Mouse (Mus musculus) WW6 (cell line): ENCODE results near the gene 9130008F23Rik.

Experiments
- DNase-seq: peaks from one replicate; pipeline ENCODE4 v3.0.0-alpha.2; 2013; ENCODE audit warnings: low read depth, low spot score

Gene 9130008F23Rik

DNA sequence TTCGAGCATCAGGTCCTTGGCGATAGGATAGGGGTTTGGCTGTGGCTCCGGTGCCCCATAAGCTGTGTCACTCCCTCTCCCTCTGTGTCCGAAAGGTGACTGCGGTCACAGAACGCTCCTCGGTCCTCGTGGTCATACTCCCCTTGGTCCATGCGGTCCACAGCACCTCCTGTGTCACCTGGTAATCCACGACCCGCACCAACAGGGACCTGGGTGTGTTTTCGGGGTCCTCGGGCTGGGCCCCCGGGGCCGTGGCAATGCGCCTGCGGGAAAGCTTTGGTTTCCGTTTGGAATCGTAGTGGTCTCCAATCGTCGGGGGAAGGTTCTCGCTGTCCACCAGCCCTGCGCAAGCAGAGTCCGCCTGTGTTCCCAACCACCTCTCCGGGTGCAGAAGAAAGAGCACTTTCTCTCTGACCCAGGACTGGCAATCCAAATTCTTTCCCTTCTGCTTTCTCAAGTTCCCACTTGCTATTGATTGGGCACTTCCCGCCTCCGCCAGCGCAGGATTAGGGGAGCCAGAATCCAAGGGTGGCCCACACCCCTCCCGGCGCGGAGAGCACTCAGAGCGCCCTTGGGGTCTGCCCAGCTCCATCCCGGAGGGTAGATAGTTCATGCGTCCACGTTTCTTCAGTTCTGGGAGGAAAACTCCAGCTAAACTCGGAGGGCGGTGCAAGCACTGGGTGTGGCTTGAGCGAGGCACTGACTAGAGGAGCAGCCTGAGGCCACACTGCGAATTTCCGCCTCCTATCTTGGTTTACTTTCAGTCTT is at the start of gene 9130008F23Rik:
TSS of gene 9130008F23Rik (minus strand) at position 636 of the 768 bp plus-strand sequence.
- no peak for DNase-seq

DNA sequence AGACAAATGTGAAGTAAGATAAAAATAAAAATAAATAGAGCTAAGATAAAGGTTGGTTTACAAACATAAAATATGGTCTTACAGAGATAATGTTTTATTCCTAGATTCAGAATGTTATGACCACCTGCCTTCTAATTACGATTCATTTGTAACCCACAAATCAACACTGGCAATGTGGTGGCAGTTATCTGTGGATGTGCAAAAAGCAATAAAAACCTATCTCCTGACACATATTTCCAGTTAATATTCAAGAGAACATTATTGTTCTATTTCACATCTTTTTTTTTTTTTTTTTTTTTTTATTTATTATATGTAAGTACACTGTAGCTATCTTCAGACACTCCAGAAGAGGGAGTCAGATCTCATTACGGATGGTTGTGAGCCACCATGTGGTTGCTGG is 35.1 kb upstream of the 9130008F23Rik start:
- DNase-seq, result no peak

DNA sequence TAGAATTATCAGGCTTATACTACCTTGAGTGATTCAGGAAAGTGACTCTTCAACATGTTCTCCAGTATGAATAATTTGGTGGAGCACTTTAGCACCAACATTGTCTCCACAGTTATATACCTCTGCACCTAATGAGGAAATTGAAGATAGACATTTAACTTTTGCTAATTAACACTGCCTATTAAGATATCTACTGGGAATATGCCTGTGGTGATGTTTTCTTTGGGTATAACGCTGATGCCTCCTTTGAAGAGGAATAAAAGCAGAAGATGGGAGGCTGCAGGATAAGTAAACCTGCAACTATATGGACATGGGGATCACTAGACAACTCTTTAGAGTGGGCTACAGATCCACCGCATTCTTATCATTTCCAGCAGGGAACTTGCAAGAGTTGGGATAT is 33.9 kb upstream of the 9130008F23Rik start, which contains the start of gene Glyatl3:
TSS of gene Glyatl3 (minus strand) at position 101 of the 400 bp plus-strand sequence.
- no peak for DNase-seq

DNA sequence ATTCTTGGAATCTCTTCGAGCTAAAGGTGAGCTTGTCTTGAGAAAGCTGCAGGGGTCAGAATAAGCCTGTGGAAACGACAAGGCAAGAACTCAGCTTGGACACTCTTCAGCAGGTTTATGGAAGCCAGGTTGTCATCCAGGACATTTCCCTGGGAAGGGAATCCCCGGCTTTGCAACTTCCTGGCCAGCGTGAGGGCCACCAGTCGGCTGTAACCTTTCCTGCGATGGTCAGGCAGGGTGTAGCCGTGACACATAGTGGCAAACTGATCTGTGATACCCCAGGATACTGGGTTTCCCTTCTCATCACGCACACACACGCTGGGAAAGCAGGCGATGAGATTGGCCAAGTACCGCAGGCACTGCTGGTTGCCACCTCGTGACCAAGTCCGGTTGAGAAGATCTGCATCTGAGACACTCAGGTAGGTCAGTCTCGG is 24.4 kb upstream of the 9130008F23Rik start:
- no peak for DNase-seq

DNA sequence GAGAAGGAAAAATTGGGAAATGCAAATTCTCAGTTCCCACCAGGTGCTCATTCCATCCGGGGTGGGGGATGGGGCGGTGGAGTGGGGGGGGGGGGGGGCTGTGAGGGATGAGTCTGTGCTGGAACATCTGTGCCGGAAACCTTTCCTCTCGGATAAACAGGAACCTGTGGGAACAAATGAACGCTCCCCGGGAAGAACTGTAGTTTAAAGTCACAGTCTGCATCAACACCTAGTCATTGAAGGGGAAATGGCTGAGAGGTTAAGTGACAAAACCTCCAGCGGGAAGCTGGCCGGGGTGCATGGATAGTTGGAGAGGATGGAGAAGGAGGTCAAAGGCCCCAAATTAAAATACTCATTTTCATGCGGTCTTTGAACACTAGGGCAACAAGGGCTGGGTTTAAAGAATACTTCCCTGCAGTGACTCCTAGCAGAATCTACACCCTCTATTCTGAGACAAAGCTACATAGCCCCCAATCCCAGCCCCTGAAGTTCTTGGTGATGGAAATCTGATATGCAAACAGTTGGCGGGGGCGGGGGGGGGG is 23.8 kb upstream of the 9130008F23Rik start:
- no peak for DNase-seq

DNA sequence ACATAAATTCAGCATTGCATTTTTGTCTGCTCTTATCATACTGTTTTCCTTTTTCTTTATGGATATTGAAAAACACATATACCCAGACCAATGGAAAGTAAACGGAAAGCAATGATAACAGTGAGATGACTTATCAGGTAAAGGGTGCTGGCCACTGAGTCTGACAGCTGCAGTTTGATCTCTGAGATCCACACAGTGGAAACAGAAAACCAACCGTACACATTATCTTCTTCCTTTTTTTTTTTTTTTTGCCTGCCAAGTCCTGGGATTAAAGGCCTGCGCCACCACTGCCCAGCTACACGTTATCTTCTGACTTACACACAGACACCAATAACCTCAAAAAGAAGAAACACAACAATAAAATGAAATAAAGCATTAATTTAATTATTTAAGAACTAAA is 23.0 kb upstream of the 9130008F23Rik start:
- no peak for DNase-seq

DNA sequence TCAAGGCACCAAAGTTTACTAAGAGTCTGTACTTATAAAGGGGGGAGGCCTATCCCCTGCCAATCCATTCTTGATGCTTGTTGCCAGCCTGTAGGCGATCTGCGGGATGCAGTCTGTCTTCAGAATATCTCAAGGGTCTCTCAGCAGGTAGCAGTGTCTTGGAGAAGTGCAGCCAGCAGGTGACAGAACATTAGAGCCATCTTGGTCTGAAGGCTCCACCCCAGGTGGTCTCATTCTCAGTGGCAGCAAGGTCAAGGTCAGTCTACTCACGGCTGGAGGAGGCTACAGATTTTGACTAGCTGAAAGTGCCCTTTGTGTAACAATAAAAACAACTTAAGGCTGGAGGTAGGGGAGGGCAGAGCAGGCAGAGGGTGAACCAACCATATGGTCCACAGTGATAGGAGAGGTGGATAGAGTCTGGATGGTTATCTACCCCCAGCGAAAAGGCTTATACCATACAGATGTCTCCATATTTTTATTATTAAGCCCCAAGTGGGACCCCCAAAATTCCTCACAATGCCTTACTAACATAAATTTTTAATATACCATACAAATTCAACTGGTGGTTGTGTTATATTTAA is 19.5 kb upstream of the 9130008F23Rik start:
- DNase-seq, result no peak

DNA sequence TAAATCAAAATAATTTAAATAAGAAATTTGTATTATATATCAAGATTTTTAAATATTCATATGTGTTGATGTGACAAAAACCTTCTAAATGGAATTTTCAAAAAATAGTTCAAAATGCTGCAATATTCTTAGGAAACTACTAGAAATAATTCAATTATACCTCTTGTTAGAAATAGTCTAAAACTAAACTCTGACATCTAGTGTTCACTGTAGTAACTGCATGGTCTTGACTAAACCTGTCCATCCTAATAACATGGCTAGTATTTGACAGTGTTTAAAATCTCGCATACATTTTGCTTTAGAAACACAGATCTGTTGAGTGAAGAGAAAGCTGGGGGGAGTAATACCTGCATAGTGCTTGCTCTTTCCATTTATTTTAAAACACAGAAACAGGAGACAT is 16.5 kb upstream of the 9130008F23Rik start:
- no peak for DNase-seq

DNA sequence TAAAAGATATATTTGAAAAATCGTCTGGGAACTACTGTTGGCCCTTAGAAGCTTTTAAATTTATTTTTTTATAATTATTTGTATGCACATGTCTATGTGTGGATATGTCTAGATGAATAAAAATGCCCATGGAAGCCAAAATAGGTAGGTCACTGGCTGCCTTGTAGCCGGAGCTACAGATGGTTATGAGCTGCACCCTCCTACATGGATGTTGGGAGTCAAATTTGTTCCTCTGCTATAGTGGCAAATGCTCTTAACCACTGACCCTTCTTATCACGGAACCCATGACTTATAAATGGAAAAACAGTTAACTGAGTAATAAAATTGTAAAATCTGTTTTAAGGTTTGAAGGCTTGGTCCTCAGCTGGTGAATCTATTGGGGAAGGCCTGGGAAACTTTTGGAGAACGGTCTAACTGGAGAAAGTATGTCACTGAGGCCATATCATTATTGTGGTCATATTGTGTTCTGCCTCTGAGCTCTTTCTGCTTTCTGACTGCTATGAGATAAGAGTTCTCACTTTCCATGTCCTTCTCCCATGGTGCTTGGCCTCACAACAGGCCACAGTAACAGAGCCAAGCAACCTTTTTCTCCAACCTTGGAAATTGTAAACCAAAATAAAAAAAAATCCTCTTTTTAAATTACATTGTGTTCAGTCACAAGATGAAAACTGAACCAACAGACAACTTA is 7.6 kb upstream of the 9130008F23Rik start:
- DNase-seq, result no peak

DNA sequence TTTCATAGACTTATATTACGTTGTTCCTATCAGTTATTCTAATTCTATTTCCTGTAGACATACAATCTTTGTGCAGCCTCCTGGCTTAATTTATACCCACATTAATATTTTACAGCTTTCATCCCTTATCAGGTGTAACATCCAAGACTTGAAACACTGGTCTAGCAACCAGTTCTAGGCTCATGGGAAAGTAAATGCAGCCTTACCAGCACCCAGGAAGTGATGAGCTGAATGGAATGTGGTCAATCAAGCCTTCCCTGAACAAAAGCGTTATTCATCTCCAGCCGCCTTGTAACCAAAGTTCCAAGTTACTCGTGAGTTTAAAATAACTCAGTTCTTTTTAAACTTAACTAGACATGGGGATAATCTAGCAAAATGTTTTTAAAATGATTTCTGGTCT is 4.8 kb upstream of the 9130008F23Rik start:
- no peak for DNase-seq

DNA sequence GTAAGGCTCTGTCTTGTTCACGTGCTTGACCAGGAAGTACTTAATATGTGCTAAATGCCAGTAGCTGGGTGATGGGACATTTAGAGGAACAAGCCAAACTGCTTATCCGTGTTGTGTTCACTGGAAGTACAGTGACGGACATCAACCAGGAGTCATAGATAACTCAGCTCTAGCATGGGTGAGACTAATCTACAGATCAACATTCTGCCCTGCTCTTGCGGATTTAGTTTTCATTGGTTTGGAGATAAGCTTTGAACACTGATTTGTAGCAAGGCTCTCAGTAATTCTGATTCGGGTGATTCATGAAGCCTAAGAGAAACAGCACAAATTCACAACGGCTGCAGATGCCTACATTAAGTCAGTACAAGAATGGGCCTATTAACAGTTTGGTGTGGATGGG is 1.8 kb upstream of the 9130008F23Rik start:
- no peak for DNase-seq

DNA sequence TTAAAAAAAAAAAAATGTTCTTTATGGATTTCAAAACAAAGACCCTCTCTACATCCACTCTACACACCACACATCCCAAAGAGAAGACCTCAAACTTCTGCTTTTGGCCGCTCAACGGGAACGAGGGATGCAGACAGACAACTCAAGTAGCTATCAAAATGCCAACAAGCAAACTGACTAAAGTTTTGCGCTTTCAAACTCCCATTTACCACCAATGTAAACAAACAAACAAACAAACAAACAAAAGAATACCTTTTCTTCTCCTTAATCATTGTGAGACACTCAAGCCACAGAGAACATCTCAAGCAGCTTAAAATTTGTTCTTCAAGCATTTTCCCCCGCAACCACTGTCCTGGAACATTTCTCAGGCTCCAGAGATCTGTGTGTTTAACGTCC is 833 bp downstream of the 9130008F23Rik start:
- no peak for DNase-seq

DNA sequence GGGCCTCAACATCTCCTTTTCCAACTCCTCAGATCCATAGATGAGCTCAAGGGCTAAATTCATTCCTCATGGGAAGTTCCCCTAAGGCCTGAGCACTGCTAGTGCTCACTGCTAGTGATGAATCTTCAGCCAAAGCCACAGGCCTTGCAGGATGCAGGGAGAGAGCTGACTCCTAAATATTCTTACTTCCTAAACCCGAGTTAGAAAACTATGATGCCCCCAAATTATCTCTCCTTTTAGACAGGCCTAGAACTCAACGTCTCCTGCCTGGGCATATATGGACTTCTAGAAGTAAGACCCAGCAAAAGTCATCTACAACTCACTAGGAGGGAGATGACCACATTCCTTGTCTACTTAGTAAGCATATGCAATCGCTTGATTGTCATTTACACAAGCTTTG is 2.6 kb downstream of the 9130008F23Rik start:
- DNase-seq, result no peak

DNA sequence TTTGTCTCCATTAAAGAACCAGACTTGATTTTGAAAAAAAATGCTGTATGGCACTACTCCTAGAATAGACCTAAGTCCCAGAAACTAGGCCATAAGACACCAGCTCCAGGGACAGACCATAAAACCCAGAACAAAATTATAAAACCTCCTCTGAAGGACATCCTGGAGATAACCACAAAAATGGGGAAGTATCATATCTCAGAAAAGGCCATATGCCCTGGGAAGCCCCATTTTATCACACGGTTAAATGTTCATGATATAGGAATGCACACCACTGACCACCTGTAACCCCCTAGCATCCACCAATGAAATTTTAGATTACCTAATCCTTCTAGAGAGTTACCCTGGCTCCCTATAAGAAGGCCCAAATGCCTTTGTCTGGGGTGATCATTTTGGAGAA is 4.8 kb downstream of the 9130008F23Rik start:
- DNase-seq, result no peak

DNA sequence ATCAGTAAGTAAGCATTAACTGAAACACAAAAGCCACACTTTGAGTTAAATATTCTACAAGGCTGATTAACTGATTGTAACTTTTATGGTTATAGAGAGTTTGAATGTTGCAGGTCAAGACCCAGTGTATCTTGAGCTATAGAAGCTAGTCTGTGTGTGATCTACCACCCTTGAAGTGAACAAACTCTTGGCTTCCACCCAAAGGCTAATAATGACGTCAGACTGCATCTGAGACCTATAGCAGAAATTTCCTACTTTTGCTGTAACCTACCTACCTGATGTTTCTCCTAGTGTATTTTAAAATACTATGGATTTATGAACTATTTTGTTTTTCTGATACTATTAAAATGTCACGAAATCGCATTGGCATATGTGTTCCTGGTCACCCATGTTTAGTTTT is 5.7 kb downstream of the 9130008F23Rik start:
- DNase-seq, result no peak

DNA sequence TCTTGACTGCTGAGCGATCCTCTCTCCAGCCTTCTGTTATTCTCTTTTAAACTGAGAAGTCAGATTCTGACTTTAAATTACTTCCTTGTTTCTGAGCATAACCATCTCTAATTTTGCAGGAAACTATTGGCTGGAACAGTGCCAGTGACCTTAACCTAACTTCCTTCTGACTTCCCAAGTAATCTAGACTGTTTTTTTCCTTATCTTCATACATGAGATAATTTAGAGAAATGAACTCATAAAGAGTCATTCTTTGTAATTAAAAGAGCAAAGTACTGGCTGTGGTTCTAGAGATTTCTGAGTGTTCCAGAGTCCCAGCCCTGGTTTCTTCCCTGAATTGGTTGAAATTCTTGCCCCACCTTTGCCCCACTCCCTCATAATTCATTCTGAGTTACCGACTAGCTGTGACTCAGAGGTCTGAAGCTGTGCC is 6.8 kb downstream of the 9130008F23Rik start:
- DNase-seq, result no peak

DNA sequence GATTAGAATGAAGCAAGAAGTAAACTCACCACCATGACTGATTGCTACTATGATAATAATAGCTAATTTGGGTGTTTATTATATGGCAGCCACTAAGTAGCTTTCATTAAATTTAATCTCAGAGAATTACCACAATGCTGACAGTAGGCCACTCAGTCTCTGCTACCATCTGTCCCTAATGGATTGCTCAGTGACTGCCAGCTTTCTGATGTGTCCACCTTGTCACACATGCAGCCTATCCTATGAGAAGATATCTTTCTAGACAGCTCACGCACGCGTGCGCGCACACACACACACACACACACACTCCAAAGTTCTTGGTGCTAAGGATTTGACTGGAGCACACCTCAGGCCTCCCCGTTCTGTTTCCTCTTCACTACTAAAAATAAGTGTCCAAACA is 7.7 kb downstream of the 9130008F23Rik start:
- no peak for DNase-seq

DNA sequence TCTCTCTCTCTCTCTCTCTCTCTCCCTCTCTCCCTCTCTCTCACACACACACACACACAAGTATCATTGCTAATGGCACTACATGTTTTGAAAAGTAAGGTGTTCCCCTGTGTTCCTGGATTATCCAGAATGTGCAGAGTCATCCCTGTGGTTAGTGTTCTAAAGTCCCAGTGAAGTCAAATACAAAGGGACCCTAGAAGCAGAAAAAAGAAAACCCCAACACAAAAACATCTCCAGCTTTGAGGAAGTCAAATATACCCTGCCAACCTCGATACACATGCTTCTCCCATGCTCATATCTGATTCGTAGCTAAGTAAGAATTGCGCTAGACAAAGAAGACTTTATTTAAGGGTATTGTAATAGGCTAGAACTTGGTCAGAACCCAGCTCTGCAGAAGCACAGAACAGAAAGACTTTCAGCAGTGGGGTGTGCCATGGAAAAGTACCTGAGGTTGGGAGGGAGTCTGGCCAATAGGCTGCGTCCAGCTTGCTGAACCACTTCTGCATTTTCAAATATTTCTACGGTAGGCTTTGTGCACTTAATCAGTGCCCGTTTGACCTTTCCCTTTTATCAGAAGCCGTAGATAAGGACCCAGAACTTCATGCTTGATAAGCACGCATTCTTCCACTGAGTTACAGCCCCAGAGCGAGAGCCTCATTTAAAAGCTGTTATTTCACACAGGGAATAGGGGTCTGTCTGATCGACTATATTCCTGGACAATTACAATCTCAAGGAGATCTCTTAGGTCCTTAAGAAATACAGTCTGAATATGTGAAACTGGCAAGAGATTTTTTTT is 11.2 kb downstream of the 9130008F23Rik start:
- DNase-seq, result no peak

DNA sequence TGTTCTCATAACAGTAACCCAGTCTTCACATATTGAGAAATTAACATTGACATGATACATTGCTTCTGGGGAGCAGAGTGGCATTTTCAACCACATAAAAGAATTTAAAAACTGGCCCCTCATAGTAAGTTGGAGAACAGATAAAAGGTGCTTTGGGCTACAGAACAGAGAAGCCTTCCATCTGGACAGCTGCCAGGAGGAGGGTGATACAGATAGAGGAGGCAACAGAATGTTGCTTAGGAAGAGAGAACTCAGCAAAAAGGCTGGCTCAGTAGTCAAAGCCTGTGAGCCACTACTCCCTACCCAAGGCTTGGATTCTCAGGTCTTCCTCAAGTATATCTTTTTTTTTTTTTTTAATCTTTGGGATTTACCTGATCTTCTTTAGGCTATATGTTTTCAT is 25.3 kb downstream of the 9130008F23Rik start:
- no peak for DNase-seq

DNA sequence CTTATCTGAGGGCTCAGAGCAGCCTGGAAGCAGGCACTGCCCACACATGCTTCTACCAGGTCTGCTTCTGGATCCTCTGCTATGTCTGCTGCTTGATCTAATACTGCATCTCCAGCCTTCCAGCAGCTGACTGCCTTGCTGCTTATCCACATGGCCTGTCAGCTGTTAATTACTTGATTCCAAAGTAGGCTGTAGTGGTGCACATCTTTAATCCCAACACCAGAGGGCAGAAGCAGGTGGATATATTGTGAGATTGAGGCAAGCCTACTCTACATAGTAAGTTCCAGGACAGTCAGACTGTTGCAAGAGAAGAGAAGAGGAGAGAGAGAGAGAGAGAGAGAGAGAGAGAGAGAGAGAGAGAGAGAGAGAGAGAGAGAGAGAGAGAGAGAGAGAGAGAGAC is 43.1 kb downstream of the 9130008F23Rik start:
- no peak for DNase-seq

DNA sequence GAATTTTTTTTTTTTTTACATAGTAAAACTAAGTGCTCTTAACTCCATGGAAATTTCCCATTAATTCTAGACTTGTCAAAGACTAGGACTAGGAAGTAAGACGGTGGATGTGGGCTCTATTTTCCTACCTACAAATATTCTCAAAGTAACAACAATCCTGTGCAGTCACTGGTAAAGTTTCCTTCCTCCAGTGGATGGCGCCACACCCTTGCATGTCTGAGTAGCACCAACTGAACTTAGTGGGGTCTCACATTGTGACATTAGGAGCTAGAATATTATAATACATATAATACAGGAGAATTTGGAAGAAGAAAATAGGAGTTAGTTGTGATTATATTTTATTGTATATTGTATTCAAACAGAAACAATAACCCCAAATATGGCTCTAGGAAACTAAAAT is 48.5 kb downstream of the 9130008F23Rik start:
- DNase-seq, result no peak
